Mouse (Mus musculus): ENCODE data around the gene Tmem236.

DNA sequence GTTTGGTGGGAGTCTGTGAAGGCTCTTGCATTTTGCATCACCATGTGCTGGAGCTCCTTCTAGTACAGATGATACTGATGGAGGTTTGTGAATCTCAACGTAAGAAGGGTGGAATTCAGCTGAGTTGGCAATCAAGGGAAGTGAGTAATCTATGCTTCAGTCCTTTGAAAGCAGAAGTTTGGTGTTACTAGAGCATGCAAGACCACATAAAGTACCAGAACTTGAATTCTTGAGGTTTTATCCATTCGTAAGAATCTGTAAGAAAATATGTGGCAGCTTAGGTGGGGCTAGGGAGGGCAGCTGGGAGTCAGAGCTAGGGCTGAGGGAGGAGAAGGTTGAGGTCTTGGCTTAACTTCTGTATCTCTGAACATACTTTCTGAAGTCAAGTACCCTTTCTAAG is 70.3 kb downstream of the Tmem236 start:
- TF ChIP-seq CTCF (conservative IDR thresholded peaks at IDR 0.05 in 1 of 2, IDR thresholded peaks at IDR 0.05 in 1 of 2; ENCODE audit: low read depth in 2 of 2, low read length in 2 of 2) (no peak), POLR2A (IDR thresholded peaks at IDR 0.05; ENCODE audit: low read depth, low read length) (no peak)
